Mouse (Mus musculus): ENCODE data around the gene Gmnn.

The Gmnn gene

DNA sequence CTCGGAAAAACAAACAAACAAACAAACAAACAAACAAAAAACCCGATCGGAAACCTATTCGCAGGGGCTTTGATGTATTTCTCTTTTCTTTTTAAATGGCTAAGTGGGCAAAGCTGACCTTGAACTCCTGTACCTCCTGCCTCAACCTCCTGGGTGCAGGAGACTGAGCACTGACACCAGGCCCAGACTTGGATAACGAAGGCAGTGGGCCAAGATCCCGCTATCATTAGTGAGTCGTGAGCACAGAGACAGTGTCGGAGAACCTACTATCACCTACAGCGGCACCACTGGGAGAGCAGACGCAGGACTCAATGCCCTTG lies 680 bp downstream of the Gmnn start:
- in situ Hi-C loops (cut with MboI), result no loop called here

DNA sequence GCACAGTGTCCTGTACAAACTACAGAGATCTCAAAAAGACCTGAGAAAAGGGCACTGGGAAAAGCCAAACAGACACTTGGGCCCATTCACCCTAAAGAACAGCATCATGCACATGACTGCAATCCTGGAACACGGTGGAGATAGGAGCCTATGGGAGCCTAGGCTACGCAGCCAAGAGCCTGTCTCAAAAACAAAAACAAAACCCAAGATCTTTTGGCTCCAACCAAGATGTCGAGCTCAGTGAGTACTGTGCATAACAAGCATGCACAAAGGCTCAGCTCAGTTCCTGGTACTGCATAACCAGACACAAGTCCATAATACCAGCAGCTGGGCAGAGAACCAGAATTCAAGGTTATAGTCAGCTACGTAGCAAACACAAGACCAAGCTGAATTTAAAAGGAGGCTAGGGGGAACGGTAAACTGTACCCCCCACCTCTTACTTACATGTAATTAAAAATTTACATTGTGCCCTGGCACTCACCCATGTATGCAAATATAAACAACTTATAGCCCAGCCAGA lies 1.3 kb downstream of the Gmnn start:
- in situ Hi-C loops (cut with MboI), result no loop called here

DNA sequence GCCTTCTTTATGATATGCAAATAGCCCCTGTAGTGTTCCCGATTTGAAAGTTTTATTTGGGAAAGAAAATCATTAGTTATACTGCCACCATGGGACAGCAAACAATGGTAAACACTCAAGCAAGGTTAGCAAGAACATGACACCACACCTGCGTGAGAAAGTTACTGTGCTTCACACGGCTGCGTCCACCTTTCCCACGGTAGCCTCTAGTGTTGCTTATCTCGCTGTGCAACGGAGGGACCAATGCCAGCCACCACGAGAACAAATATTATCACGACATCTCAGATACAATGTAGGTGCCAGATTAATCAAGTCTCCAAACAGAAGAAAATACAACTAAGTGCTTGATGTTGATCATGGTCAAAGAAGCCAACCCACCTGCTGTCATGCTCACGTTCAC lies 2.3 kb downstream of the Gmnn start:
- in situ Hi-C loops (cut with MboI), result no loop called here

DNA sequence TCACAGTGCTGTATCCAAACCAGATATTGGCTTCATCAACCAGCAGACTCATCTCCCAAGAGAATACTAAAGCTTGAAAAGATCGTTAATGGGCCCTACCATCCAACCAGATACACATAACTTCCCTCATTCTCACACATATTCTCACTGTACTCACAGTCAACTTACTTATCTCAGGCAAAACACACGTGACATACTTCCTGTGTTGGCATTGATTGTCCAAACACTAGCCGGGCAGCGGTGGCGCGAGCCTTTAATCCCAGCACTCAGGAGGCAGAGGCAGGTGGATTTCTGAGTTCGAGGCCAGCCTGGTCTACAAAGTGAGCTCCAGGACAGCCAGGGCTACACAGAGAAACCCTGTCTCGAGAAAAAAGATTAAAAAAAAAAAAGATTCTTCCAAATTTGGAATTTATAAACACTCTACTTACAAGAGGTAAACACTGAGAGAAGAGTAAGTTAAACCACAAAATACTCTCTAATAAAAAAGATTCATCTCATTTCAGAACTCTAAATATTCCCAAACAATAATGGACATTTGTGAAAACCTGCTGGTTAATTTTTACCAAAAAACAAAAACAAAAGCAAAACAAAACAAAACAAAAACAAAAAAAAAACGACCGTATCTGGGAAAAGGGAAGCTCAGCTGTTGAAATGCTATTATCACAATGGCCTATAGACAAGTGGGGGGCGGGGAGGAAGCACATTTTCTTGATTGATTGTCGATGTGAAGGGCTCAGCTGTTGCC lies 3.7 kb downstream of the Gmnn start:
- in situ Hi-C loops (cut with MboI), result no loop called here

DNA sequence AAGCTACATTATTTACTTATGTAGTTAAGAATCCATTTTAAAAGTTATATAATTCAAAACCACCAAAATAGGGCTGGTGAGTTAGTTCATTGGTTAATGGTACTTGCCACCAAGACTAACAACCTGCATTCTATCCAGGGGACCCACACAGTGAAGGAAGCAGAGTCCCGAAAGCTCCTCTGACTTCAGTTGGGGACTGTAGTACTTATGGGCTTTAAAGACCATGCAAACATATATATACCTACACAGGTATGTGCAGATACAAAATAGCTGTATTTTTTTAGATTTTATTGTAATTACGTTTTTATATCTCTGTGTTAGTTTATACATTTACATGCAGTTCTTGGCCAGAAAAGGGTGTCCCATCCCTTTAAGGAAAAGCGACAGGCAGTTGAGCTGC lies 5.0 kb downstream of the Gmnn start:
- in situ Hi-C loops (cut with MboI), result no loop called here

DNA sequence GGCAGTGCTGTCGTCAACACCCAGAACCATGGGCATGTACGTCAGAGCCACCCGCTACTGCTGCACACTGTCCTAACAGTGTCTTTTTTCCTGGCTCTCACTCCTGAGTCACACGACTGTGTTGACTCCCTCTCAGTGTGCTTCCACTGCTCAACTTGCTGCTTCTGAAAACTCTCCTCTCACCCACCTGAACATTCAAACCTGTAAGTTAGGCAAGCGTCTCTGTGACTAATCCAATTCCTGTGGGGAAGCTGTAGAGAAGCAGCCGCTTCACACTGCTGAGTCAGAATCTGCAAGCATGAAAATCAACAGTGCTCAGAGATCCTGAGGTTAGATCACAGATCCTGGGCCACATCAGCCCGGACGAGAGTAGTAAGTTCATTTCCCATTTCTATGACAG lies 10.3 kb downstream of the Gmnn start:
- in situ Hi-C loops (cut with MboI), result no loop called here

DNA sequence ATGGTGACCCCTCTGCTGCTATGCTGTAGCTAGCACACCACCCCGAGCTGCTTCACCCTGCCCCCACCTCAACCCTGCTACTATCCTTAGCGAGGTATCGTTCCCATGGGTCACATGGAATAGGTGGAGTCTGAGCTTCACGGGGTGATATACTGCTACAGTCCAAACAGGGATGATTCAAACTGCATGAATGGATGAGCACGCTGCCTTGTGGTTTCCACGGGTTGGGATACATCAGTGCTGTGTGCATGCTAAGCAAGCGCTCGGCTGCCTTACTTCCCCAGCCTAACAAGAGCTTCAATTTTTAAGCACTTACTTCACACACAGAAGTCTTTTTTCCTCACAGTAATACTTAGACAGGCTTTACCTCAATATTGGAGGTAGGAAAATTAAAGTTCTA lies 10.9 kb downstream of the Gmnn start:
- in situ Hi-C loops (cut with MboI), result no loop called here

DNA sequence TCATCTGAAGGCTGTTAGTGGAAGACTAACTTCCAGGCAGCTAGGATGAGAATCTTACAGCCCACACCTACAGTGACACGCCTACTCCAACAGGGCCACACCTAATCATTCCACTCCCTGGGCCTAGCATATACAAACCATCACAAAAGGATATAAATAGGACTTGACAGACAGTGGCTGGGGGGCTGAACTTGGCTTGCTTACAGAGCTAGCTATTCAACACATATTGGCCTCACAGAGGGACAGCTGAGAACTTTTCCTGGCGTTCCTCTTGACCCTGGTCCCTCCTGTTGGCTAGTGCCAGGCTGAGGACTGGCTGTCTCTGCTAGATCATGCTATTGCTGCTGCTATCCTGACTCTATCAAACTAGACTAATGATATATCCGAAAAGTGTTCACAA lies 13.9 kb downstream of the Gmnn start:
- in situ Hi-C loops (cut with MboI), result no loop called here

DNA sequence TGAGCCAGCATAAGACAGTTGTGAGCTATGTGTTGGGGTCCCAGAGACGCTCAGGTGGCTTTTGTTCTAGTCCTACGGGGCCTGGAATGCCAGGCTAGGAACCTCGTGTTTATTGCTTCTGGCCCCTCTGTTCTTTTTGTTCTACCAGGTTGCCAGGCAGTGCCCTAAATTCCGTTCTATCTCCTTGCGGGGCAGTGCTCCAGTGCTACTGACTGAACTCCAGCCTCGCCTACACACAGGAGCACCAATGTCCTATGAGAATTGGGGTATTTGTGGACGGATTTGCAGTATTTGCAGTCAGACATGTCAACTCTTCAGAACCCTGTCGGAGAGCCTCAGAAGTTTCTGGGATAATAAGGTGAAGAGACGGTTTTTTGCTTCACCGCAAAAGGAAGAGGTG lies 20.7 kb downstream of the Gmnn start, which contains the start of gene Armh2:
TSS of gene Armh2 (plus strand) at position 205 of the 400 bp plus-strand sequence.
- in situ Hi-C loops (cut with MboI), result no loop called here

DNA sequence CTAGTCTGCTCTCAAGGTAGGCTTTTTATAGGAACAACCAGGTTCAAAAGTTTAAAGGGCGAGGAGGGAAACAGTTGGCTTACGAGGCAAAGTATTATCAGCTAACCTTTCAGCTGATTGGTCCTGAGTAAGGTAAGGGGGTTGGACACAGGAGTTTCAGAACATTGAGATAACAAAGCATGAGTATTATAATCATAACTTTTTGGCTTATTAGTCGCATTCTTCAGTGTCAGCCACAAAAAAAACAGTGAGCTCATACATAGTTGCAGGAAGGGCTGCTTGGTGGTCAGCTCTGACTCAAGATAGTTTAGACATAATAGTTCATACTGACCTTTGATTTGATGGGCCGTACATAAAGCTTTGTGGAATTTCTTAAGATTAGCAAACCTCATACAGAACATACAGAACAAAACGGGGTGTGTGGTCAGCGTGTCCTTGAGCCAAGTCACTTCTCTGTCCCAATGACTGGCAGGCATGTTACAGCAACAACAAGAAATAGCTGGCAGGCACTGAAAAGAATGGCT lies 26.1 kb downstream of the Gmnn start:
- in situ Hi-C loops (cut with MboI), result no loop called here

DNA sequence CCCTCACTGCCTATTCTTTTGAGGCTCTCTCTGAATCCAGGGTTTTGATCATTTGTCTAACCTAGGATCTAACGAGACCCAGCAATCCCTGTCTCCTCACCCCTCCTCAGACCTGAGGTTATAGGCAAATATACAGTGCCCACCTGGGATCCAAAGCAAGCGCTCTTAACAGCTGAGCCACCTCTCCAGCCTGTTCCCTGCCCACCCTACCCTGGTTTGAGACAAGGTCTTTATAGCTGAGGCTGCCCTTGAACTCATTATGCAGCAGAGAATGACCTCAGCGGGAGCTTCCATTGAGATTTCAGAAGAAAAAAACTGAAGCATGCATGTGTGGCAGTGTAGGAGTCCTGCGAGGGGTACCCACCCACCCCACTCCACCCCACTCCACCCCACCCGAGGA lies 27.2 kb downstream of the Gmnn start:
- in situ Hi-C loops (cut with MboI), result no loop called here

DNA sequence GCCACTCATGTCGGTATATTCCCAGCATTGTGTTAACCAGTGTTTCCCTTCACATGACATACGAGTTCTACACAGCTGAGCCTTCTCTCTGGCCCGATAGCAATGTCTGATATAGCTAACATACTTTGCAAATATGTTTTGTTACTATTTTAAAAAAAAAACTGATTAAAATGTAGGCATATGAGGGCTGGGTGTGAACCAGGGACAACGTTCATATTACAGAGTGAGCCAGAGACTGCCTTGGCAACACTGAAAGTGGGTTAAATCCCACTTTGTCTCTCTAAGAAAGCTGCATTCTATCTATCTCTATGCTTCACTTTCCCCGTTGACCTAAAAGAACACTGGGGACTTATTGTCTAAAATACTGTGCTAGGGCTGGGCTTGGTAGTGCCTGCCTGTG lies 32.6 kb downstream of the Gmnn start:
- in situ Hi-C loops (cut with MboI), result no loop called here

DNA sequence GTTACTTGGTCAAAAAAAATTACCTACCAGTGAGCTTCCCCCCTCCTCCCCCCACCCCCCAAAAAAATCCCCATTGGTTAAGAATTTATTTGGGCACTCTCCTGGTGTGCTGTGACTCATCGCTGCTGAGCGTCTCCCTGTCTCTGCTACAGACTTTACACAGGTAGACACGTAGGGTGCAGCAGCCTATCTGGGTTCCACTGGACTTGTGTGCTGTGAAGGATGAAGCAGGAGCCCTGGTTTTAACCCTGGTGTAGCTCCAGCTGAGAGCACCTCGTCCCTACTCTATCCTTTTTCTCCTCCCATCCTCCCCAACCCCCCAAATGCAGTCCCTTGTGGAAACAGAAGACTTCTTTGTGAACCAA lies 37.3 kb downstream of the Gmnn start:
- in situ Hi-C loops (cut with MboI), result no loop called here

DNA sequence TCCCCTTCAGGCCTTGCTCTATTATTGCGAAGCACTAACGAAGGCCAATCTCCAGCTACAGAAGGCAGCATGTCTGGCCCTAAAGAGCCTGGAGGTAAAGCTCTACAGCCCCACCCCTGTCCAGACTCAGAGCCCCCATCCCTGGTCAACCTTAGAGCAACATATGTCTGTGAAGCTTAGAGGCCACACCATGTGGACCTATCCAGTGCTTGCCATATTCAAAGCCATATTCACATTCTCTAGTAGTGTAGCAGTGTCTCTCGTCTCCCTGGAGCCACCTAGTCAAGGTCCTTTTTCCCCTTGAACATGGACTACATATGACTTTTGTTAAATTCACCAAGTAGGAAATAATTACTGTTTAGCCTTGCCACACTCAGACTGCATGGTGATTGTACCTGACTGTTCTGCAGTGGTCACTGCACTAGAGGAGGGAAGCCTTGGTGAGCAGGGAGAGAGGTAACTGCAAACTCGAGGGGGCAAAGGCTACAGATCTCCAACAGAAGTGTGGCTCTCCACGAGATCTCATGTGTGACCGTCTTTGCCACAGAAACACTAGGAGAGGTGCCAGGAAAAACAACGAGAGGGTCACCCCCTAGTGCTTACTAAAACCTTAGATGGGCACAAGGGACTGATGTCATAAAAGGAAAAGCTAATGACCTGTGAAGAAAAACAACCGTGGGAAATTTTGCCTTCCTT lies 37.9 kb downstream of the Gmnn start:
- in situ Hi-C loops (cut with MboI), result no loop called here

DNA sequence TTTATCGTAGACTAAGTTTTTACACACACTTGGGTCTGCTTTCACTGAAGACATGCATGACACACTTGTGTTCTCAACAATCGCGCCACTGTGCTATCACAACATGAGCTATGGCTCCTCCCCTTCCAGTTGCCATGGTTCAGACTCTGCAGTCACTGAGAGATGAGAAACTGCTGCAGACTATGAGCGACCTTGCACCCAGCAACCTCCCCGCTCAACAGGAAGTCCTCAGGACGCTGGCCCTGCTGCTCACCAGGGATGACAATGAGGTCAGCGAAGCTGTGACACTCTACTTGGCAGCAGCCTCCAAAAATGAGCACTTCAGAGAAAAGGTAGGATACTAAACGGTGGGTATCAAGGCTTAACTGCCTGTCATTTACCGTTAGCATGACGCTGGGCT lies 40.2 kb downstream of the Gmnn start:
- in situ Hi-C loops (cut with MboI), result no loop called here

DNA sequence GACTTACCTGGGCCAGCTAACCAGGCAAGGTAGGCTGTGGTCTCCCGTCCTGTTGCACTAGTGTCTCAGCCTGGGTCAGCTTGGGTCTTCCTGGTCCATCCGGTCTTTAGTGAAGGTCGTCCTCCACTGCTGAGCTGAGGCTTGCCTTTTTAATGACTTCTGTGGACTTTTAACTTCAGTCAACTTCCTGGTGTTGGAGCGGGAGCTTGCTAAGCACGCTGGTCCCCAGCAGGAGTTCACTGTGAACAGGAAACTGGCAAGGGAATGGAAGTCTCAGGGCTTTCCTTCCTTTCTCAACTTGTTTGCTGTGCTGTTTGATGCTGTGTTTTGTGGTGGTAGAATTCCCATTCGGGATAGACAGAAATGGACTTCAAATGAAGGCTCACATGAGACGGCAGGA lies 44.0 kb downstream of the Gmnn start:
- in situ Hi-C loops (cut with MboI), result no loop called here

DNA sequence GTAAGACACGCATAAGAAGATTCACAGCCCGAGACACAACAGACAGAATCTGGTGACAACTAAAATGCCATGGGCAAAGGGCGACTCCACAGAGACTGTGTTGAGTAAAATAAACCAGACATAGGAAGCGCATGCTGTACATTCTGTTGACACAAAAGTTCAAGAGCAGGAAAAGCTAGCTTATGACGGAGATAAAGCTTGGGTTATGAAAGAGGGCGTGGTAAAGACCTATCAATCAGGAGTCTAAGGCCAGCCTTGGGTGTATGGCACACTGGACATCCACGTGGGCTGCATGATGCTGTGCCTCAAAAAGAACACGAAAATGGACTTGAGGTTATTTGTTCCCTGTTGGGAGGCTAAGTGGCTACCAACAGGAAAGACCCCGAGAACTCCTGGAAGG lies 45.3 kb downstream of the Gmnn start:
- in situ Hi-C loops (cut with MboI), result no loop called here

DNA sequence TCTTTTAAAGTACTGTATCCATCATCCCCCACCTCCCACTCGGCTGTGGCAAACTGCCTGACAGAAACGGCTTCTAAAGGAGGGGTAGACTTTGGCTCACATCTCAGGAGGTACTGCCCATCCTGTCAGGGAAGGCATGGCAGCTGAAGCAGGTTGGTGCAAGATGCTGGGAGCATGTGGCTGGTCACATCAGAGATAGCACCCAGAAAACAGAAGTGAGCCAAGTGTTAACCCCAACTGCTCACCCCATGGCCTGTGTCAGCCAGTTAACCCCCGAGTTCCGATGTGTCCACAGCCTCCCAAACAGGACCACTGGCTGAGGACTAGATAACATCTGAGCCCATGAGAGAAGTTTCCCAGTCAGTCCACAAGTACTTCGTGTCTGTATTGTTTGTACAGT lies 46.1 kb downstream of the Gmnn start:
- in situ Hi-C loops (cut with MboI), result no loop called here

DNA sequence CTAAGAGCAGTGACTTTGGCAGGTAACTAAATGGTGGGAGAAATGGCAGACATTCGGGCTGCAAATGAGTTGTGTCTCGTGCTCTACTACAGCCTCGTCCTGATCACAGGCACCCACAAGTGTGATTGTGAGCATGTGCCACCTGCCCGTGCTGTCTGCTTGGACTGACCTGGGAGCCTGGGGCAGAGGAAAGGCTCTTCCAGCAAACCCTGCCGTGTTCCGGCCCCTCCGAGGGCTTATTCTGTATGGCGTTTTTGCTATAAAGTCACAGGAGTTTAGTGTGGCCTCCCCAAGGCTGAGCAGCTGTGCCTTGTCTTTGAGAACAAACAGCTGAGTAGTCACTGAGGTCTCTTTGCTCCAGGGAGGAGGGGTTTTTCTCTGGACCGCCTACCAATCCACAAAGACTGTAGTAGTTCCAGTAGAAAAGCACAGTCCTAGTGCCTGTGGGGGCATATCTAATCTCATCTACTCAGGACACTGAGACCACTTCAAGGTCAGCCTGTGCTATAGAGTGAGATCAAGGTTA lies 47.3 kb downstream of the Gmnn start:
- in situ Hi-C loops (cut with MboI), result no loop called here

DNA sequence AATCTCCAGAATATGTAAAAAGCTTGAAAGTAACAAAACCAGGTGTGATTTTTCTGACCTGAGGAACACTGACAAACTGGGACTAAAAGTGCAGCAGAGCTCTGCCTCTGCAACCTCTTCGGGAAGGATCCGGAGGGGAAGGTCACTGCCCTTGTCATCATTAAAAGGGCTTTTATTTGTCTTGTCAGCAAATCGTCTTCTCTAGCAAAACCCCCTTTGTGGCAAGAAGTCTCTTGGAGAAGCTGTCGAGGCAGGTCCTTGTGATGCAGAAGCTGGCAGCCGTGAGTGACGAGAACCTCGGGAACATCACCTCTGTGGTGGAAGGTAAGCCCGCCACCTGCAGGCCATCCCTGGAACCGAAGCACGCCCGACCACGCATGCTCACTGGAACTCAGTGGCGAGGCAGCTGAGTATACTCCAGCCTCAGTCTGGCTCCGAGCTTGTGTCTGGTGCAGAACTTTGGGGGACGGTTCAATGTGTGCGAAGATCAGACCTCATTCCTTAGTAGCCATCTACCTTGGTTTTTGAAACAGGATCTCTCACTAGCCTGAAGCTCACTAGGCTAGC lies 48.2 kb downstream of the Gmnn start:
- in situ Hi-C loops (cut with MboI), result no loop called here

DNA sequence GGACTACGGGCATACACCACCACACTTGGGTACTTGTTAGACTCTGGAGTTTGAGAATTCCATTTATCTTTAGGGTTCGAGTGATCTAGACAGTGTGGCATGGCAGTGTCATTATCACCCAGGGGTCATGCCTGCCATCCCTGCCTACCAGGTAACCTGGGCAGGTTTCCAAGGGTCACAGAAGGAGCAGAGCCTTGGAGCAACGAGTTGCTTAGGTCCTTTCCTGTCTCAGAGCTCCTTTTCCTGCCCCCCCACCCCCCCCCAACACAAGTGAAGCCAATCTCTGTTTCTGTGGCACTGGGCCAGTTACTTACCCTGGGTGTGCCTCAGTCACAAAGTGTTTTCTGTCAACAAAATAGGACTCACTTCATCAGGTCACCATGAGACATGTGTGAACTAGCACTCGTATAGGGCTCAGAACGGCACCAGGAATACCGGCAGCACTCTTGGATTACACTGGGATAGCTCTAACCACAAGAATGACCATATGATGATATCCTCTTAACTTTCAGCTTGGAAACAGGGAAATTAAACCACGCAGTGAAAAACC lies 49.1 kb downstream of the Gmnn start:
- in situ Hi-C loops (cut with MboI), result no loop called here

DNA sequence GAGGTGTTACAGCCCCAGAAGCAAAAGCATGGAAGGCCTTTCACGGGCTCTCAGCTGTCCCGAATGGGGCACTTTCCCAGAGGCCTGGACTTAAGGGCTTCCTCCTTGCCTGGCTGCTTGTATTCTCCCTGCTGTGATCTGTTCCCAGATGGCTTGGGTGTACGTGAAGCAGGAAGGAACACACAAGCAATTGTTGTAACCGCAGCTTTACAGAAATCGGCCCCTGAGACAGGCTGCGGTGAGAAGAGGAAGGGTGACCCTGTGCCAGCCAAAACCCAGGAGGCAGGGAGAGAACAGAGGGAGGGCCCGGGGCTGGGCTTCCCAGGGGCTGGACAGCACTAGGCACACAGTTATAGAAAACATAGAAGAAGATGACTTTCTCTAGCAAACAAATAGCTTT lies 50.8 kb downstream of the Gmnn start:
- in situ Hi-C loops (cut with MboI), result no loop called here

All from mature B cell (primary cell).